9 mouse cellular contexts compared by ENCODE assay signal in genomic region chr4:133599116-133599515, GRCm38 (mm10). TPM values are rescaled to one million over a fixed set of nuclear protein-coding genes. Genes with fewer than 3 reads are reported as not detected.
DNase-seq lines count a peak whose midpoint lies in the region; ATAC-seq and TF ChIP-seq lines count a peak whose summit lies in the region.
"Had no signal": no experiment of that assay in that cellular context is flagged by ENCODE, and none has a peak within 500 bp of the region (broad histone marks: within the 10 kb centered on the region; RNA-seq: fewer than 3 reads in every experiment).

No protein-coding gene starts in this region.

- H3K4me3 ChIP-seq in lung, embryonic 16.5 days (ENCODE audit: low read length), result peak overlapping the region; percentile 59
- H3K4me3 ChIP-seq in embryonic fibroblast, embryonic 13.5 days (ENCODE audit: insufficient read depth, low read length), result peak overlapping the region; percentile 44
- peak overlapping the region; percentile 54 for H3K4me3 ChIP-seq in limb, embryonic 13.5 days
- peak overlapping the region; percentile 75 for H3K4me3 ChIP-seq in small intestine, adult 2 months (ENCODE audit: low read depth, low read length)

- no peak for ATAC-seq in lung, embryonic 16.5 days (ENCODE audit: low read depth)
- ATAC-seq in limb, embryonic 13.5 days (ENCODE audit: low FRiP score, low read depth), result no peak
- no peak for ATAC-seq in cerebellum, adult (ENCODE audit: insufficient number of reproducible peaks, low FRiP score, low TSS enrichment)

- no peak for TF ChIP-seq POLR2A in embryonic fibroblast, embryonic 13.5 days (IDR thresholded peaks at IDR 0.05; ENCODE audit: low read depth, low read length)
- no peak for TF ChIP-seq POLR2A in small intestine, adult 2 months (IDR thresholded peaks at IDR 0.05; ENCODE audit: low read depth, low read length)

- no peaks in the 10 kb centered on the region for H3K9me3 ChIP-seq in lung, embryonic 16.5 days (ENCODE audit: control insufficient read depth, low read length)
- no peaks in the 10 kb centered on the region for H3K9me3 ChIP-seq in limb, embryonic 13.5 days

- no peak for DNase-seq in lung, postnatal 14 days
- no peak for DNase-seq in cerebellum, postnatal 10 days
- no peak for DNase-seq in left cerebral cortex, adult 18-20 months (ENCODE audit: low spot score in 2 of 2)

- peaks cover 13% of the 10 kb centered on the region for H3K27me3 ChIP-seq in lung, embryonic 16.5 days (ENCODE audit: control insufficient read depth, insufficient read depth, low read depth, low read length)
- H3K27me3 ChIP-seq in limb, embryonic 13.5 days, result peaks cover 58% of the 10 kb centered on the region
- H3K27me3 ChIP-seq in small intestine, adult 2 months (ENCODE audit: control insufficient read depth, insufficient read depth, low read length), result no peaks in the 10 kb centered on the region

- peaks cover 6% of the 10 kb centered on the region; the same call in 1 of the 2 replicates for H3K36me3 ChIP-seq in lung, embryonic 16.5 days (ENCODE audit: control insufficient read depth, insufficient read depth, low read length)
- H3K36me3 ChIP-seq in limb, embryonic 13.5 days, result peaks cover 13% of the 10 kb centered on the region
- H3K36me3 ChIP-seq in small intestine, adult 2 months (ENCODE audit: control insufficient read depth, insufficient read depth, low read length), result peaks cover 10% of the 10 kb centered on the region; the same call in 1 of the 2 replicates

- H3K9ac ChIP-seq in lung, embryonic 16.5 days (ENCODE audit: low read length), result peak overlapping the region; percentile 63
- H3K9ac ChIP-seq in limb, embryonic 13.5 days, result peak overlapping the region; percentile 63

- WGBS in lung, embryonic 16.5 days, result 12% methylated on average over 7 of the region's 7 CpGs
- 23% methylated on average over 7 of the region's 7 CpGs for WGBS in limb, embryonic 13.5 days
- 5% methylated on average over 7 of the region's 7 CpGs for WGBS in small intestine, adult 2 months

- peak overlapping the region; percentile 82 for H3K4me2 ChIP-seq in lung, embryonic 16.5 days (ENCODE audit: low read depth, low read length)
- H3K4me2 ChIP-seq in limb, embryonic 13.5 days (replicated peaks), result peak overlapping the region; percentile 79

- H3K27ac ChIP-seq in lung, embryonic 16.5 days (ENCODE audit: low read length), result peak overlapping the region; percentile 54
- H3K27ac ChIP-seq in embryonic fibroblast, embryonic 13.5 days (ENCODE audit: insufficient read depth, low read length), result peak overlapping the region; percentile 73
- H3K27ac ChIP-seq in limb, embryonic 13.5 days, result no peak overlapping the region; the same call in 1 of the 2 replicates
- peak overlapping the region; percentile 100 for H3K27ac ChIP-seq in small intestine, adult 2 months (ENCODE audit: insufficient read depth, low read depth, low read length)

- TF ChIP-seq CTCF in embryonic fibroblast, embryonic 13.5 days (IDR thresholded peaks at IDR 0.05; ENCODE audit: borderline replicate concordance, insufficient read depth, low read length), result no peak
- no peak for TF ChIP-seq CTCF in small intestine, adult 2 months (IDR thresholded peaks at IDR 0.05; ENCODE audit: extremely low read depth, insufficient read length, insufficient replicate concordance, low read depth, low read length)

- H3K4me1 ChIP-seq in lung, embryonic 16.5 days (replicated peaks; ENCODE audit: control insufficient read depth, insufficient read depth, low read length), result peaks cover 8% of the 10 kb centered on the region
- peaks cover 7% of the 10 kb centered on the region; the same call in 1 of the 2 replicates for H3K4me1 ChIP-seq in embryonic fibroblast, embryonic 13.5 days (ENCODE audit: control insufficient read depth, insufficient read depth, low read length)
- H3K4me1 ChIP-seq in limb, embryonic 13.5 days, result peaks cover 19% of the 10 kb centered on the region
- no peaks in the 10 kb centered on the region; the same call in 1 of the 2 replicates for H3K4me1 ChIP-seq in small intestine, adult 2 months (ENCODE audit: control insufficient read depth, insufficient read depth, insufficient read length, low read length)

RNA-seq across cellular contexts. Expression of gene Sfn, which starts 2.9 kb away (rescaled TPM):
- 21.6 and 29.3 TPM in 2 replicates for polyA plus RNA-seq in lung, embryonic 16.5 days (2015; fragmentation: Nextera tagmentation; extraction: Ambion mirVana)
- polyA plus RNA-seq in embryonic fibroblast, embryonic 13.5 days (2011; ENCODE audit: insufficient read length, low read depth, missing spikeins), result 8.4 and 12.1 TPM in 2 replicates
- 68.0 and 81.3 TPM in 2 replicates for polyA plus RNA-seq in limb, embryonic 13.5 days (2015; fragmentation: Nextera tagmentation; extraction: Ambion mirVana)
- polyA plus RNA-seq in small intestine, adult 2 months (2012; rRNA removed), result 175 and 423 TPM in 2 replicates
- 1 to 10 TPM; 1.4 to 2.6 TPM for total RNA-seq in left cerebral cortex, adult 18-20 months (2021)

RNA-seq across cellular contexts. Expression of gene Gpn2, which starts 15.0 kb away (rescaled TPM):
- polyA plus RNA-seq in lung, embryonic 16.5 days (2015; fragmentation: Nextera tagmentation; extraction: Ambion mirVana), result 17.1 and 18.9 TPM in 2 replicates
- 10.9 and 12.2 TPM in 2 replicates for polyA plus RNA-seq in embryonic fibroblast, embryonic 13.5 days (2011; ENCODE audit: insufficient read length, low read depth, missing spikeins)
- 18.0 and 19.6 TPM in 2 replicates for polyA plus RNA-seq in limb, embryonic 13.5 days (2015; fragmentation: Nextera tagmentation; extraction: Ambion mirVana)
- polyA plus RNA-seq in small intestine, adult 2 months (2012; rRNA removed), result 40.7 and 77.8 TPM in 2 replicates
- 10 to 100 TPM in 1 of 2 experiments, 1 to 10 TPM in 1; 9.9 to 11.6 TPM for total RNA-seq in left cerebral cortex, adult 18-20 months (2021)

RNA-seq across cellular contexts. Expression of gene Gpatch3, which starts 24.6 kb away (rescaled TPM):
- polyA plus RNA-seq in lung, embryonic 16.5 days (2015; fragmentation: Nextera tagmentation; extraction: Ambion mirVana), result 5.6 and 6.5 TPM in 2 replicates
- polyA plus RNA-seq in embryonic fibroblast, embryonic 13.5 days (2011; ENCODE audit: insufficient read length, low read depth, missing spikeins), result 4.8 and 5.7 TPM in 2 replicates
- 7.5 and 9.5 TPM in 2 replicates for polyA plus RNA-seq in limb, embryonic 13.5 days (2015; fragmentation: Nextera tagmentation; extraction: Ambion mirVana)
- polyA plus RNA-seq in small intestine, adult 2 months (2012; rRNA removed), result 4.1 and 7.3 TPM in 2 replicates
- total RNA-seq in left cerebral cortex, adult 18-20 months (2021), result 1 to 10 TPM; 8.3 to 10.0 TPM

RNA-seq across cellular contexts. Expression of gene Nr0b2, which starts 45.9 kb away (rescaled TPM):
- 0.57 and 0.62 TPM in 2 replicates for polyA plus RNA-seq in lung, embryonic 16.5 days (2015; fragmentation: Nextera tagmentation; extraction: Ambion mirVana)
- polyA plus RNA-seq in embryonic fibroblast, embryonic 13.5 days (2011; ENCODE audit: insufficient read length, low read depth, missing spikeins), result not detected in 2 replicates
- 0.13 and 0.28 TPM in 2 replicates for polyA plus RNA-seq in limb, embryonic 13.5 days (2015; fragmentation: Nextera tagmentation; extraction: Ambion mirVana)
- polyA plus RNA-seq in small intestine, adult 2 months (2012; rRNA removed), result 1.8 and 23.0 TPM in 2 replicates
- not detected for total RNA-seq in left cerebral cortex, adult 18-20 months (2021)
- total RNA-seq: left cerebral cortex, postnatal 10 days had no signal

RNA-seq across cellular contexts. Expression of gene Zdhhc18, which starts 50.8 kb away (rescaled TPM):
- polyA plus RNA-seq in lung, embryonic 16.5 days (2015; fragmentation: Nextera tagmentation; extraction: Ambion mirVana), result 3.1 and 3.3 TPM in 2 replicates
- 28.8 and 31.3 TPM in 2 replicates for polyA plus RNA-seq in embryonic fibroblast, embryonic 13.5 days (2011; ENCODE audit: insufficient read length, low read depth, missing spikeins)
- polyA plus RNA-seq in limb, embryonic 13.5 days (2015; fragmentation: Nextera tagmentation; extraction: Ambion mirVana), result 3.1 and 5.9 TPM in 2 replicates
- 18.7 and 36.7 TPM in 2 replicates for polyA plus RNA-seq in small intestine, adult 2 months (2012; rRNA removed)
- total RNA-seq in left cerebral cortex, adult 18-20 months (2021), result 10 to 100 TPM; 35.5 to 39.2 TPM
